Mouse (Mus musculus): Measurements from ENCODE around the gene Arid1b. TPM values are rescaled to one million over a fixed set of nuclear protein-coding genes. Genes with fewer than 3 reads are reported as not detected.
"Not testable (repeated sequence)": the region's sequence is repeated elsewhere in the genome, so short reads cannot be mapped to it uniquely, and the experiment has no call there.

Arid1b gene
- polyA plus RNA-seq, 1 experiment from 2014 or later: 20.5 TPM

DNA sequence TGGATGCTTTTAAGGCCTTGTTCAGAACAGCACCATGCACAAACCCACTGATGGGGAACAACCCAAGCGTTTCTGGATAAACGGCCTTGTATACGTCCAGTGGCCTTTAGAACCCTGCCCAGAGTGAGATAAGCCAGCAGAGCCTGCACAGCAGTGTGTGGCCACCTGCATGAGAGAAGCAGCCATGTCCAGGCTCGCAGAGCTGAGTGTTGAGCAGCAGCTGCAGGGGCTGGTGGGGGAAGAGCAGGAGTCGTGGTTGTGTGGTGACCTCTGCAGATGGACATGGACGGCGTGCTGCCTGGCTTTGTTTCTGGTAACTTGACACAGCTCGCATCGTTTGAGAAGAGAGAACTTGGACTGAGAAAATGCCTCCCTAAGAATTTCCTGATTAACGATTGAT lies 97.8 kb downstream of the Arid1b start:
- no peak for DNase-seq (ENCODE audit: low spot score)
- H3K4me3 ChIP-seq (replicated peaks; ENCODE audit: low read length): no peak overlapping the region
- no peak for ATAC-seq (ENCODE audit: low FRiP score)
- H3K36me3 ChIP-seq (replicated peaks; ENCODE audit: control insufficient read depth, insufficient read depth): no peaks in the 10 kb centered on the region
- H3K27me3 ChIP-seq (ENCODE audit: control insufficient read depth, insufficient read depth, low read length): no peaks in the 10 kb centered on the region
- H3K4me2 ChIP-seq (replicated peaks): no peak overlapping the region
- H3K9ac ChIP-seq: no peak overlapping the region
- H3K27ac ChIP-seq: no peak overlapping the region
- 78% methylated on average over 10 of the region's 10 CpGs for WGBS
- H3K4me1 ChIP-seq (replicated peaks; ENCODE audit: control insufficient read depth, insufficient read depth, low read length): peaks cover 25% of the 10 kb centered on the region
- no peaks in the 10 kb centered on the region for H3K9me3 ChIP-seq (ENCODE audit: control insufficient read depth, low read length)

DNA sequence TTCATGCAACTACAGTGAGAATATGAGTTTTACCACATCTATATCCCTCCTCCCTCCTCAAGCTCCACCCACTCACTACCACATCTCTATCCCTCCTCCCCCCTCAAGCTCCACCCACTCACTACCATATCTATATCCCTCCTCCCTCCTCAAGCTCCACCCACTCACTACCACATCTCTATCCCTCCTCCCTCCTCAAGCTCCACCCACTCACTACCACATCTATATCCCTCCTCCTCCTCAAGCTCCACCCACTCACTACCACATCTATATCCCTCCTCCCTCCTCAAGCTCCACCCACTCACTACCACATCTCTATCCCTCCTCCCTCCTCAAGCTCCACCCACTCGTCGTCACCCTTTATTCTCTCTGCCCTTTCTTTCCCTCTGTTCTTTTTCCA lies 99.2 kb downstream of the Arid1b start:
- H3K4me1 ChIP-seq (replicated peaks; ENCODE audit: control insufficient read depth, insufficient read depth, low read length): peaks cover 24% of the 10 kb centered on the region
- H3K27me3 ChIP-seq (ENCODE audit: control insufficient read depth, insufficient read depth, low read length); H3K9ac ChIP-seq; H3K9me3 ChIP-seq (ENCODE audit: control insufficient read depth, low read length); H3K27ac ChIP-seq; H3K4me3 ChIP-seq (replicated peaks; ENCODE audit: low read length); DNase-seq (ENCODE audit: low spot score); ATAC-seq (ENCODE audit: low FRiP score); H3K36me3 ChIP-seq (replicated peaks; ENCODE audit: control insufficient read depth, insufficient read depth); H3K4me2 ChIP-seq (replicated peaks): not testable (repeated sequence)
- WGBS: 60% methylated on average over 2 of the region's 2 CpGs

GRCm38 (mm10) chr17:5094636-5095035 lies 100.5 kb downstream of the Arid1b start:
- no peaks in the 10 kb centered on the region for H3K9me3 ChIP-seq (ENCODE audit: control insufficient read depth, low read length)
- no peak overlapping the region for H3K4me2 ChIP-seq (replicated peaks)
- H3K4me3 ChIP-seq (replicated peaks; ENCODE audit: low read length): no peak overlapping the region
- no peak overlapping the region for H3K9ac ChIP-seq
- H3K27me3 ChIP-seq (ENCODE audit: control insufficient read depth, insufficient read depth, low read length): no peaks in the 10 kb centered on the region
- DNase-seq (ENCODE audit: low spot score) (no peak), ATAC-seq (ENCODE audit: low FRiP score) (no peak)
- no peak overlapping the region for H3K27ac ChIP-seq
- 86% methylated on average over 5 of the region's 5 CpGs for WGBS
- peaks cover 20% of the 10 kb centered on the region for H3K4me1 ChIP-seq (replicated peaks; ENCODE audit: control insufficient read depth, insufficient read depth, low read length)
- H3K36me3 ChIP-seq (replicated peaks; ENCODE audit: control insufficient read depth, insufficient read depth): no peaks in the 10 kb centered on the region; the same call in 1 of the 2 replicates

DNA sequence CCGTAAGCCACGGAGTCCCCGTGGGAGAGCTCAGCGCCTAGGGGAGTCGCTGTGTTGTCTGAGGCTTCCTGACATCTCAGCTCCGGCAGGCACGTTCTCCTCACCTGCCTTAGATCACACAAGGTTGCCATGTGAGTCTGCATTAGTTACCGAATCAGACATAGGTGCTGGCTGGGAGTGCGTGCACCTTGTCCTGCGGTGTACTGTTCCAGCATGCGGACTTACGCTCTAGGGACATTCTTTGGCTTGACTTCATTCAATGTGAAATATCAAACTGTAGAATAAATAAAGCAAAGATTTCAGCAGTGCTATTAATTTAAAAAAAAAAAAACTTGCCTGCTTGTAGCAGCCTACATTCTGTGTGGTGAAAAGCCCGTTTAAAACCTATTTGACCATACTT lies 101.6 kb downstream of the Arid1b start:
- H3K36me3 ChIP-seq (replicated peaks; ENCODE audit: control insufficient read depth, insufficient read depth): no peaks in the 10 kb centered on the region; the same call in 1 of the 2 replicates
- no peak for ATAC-seq (ENCODE audit: low FRiP score)
- no peak overlapping the region for H3K27ac ChIP-seq
- no peaks in the 10 kb centered on the region for H3K9me3 ChIP-seq (ENCODE audit: control insufficient read depth, low read length)
- H3K4me3 ChIP-seq (replicated peaks; ENCODE audit: low read length): no peak overlapping the region
- no peak overlapping the region for H3K9ac ChIP-seq
- no peak overlapping the region for H3K4me2 ChIP-seq (replicated peaks)
- no peaks in the 10 kb centered on the region for H3K27me3 ChIP-seq (ENCODE audit: control insufficient read depth, insufficient read depth, low read length)
- WGBS: 80% methylated on average over 13 of the region's 13 CpGs
- peaks cover 11% of the 10 kb centered on the region for H3K4me1 ChIP-seq (replicated peaks; ENCODE audit: control insufficient read depth, insufficient read depth, low read length)
- no peak for DNase-seq (ENCODE audit: low spot score)

- Histone ChIP-seq H3K4me2 (replicated peaks) (no peak overlapping the region), H3K9me3 (ENCODE audit: control insufficient read depth, low read length) (no peaks in the 10 kb centered on the region), H3K4me1 (replicated peaks; ENCODE audit: control insufficient read depth, insufficient read depth, low read length) (peaks cover 23% of the 10 kb centered on the region), H3K27ac (no peak overlapping the region), H3K4me3 (replicated peaks; ENCODE audit: low read length) (no peak overlapping the region), H3K9ac (no peak overlapping the region), H3K36me3 (replicated peaks; ENCODE audit: control insufficient read depth, insufficient read depth) (no peaks in the 10 kb centered on the region; the same call in 1 of the 2 replicates), H3K27me3 (ENCODE audit: control insufficient read depth, insufficient read depth, low read length) (no peaks in the 10 kb centered on the region)
- 89% methylated on average over 4 of the region's 4 CpGs for WGBS
- no peak for ATAC-seq (ENCODE audit: low FRiP score)
- DNase-seq (ENCODE audit: low spot score): no peak
These were observed 102.9 kb downstream of the Arid1b start for GRCm38 (mm10) chr17:5097046-5097445.

GRCm38 (mm10) chr17:5097545-5098475 lies 103.7 kb downstream of the Arid1b start:
- no peak for ATAC-seq (ENCODE audit: low FRiP score)
- H3K4me2 ChIP-seq (replicated peaks): no peak overlapping the region
- H3K27ac ChIP-seq: no peak overlapping the region
- H3K4me3 ChIP-seq (replicated peaks; ENCODE audit: low read length): no peak overlapping the region
- H3K4me1 ChIP-seq (replicated peaks; ENCODE audit: control insufficient read depth, insufficient read depth, low read length): peaks cover 23% of the 10 kb centered on the region
- H3K27me3 ChIP-seq (ENCODE audit: control insufficient read depth, insufficient read depth, low read length): no peaks in the 10 kb centered on the region
- 76% methylated on average over 21 of the region's 21 CpGs for WGBS
- H3K36me3 ChIP-seq (replicated peaks; ENCODE audit: control insufficient read depth, insufficient read depth): no peaks in the 10 kb centered on the region; the same call in 1 of the 2 replicates
- DNase-seq (ENCODE audit: low spot score): no peak
- no peaks in the 10 kb centered on the region for H3K9me3 ChIP-seq (ENCODE audit: control insufficient read depth, low read length)
- H3K9ac ChIP-seq: no peak overlapping the region

GRCm38 (mm10) chr17:5098727-5099126 lies 104.6 kb downstream of the Arid1b start:
- ATAC-seq (ENCODE audit: low FRiP score) (no peak), DNase-seq (ENCODE audit: low spot score) (no peak)
- Histone ChIP-seq H3K27me3 (ENCODE audit: control insufficient read depth, insufficient read depth, low read length) (no peaks in the 10 kb centered on the region), H3K9me3 (ENCODE audit: control insufficient read depth, low read length) (no peaks in the 10 kb centered on the region), H3K27ac (no peak overlapping the region), H3K4me2 (replicated peaks) (no peak overlapping the region), H3K4me3 (replicated peaks; ENCODE audit: low read length) (no peak overlapping the region), H3K36me3 (replicated peaks; ENCODE audit: control insufficient read depth, insufficient read depth) (no peaks in the 10 kb centered on the region; the same call in 1 of the 2 replicates), H3K9ac (no peak overlapping the region), H3K4me1 (replicated peaks; ENCODE audit: control insufficient read depth, insufficient read depth, low read length) (peaks cover 25% of the 10 kb centered on the region)
- WGBS: 80% methylated on average over 7 of the region's 7 CpGs

DNA sequence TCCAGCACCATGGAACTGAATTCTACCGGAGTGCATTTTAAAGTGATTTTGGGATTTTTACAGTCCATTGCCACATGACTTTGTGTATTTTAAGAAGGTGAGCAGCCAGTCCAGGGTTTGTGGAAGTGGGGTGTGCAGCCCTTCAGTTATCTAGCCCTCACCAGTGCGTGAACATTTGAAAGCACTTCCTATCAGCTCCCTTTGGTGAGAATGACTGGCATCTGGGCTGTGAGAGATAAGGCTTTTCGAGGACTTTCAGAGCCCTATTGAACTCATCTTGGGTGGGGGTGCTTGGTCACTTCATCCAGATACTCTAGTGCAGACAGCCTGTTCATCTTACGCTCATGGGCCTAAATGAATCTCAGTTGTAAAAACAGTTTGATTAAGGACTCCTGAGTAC lies 105.1 kb downstream of the Arid1b start:
- DNase-seq (ENCODE audit: low spot score) (no peak), ATAC-seq (ENCODE audit: low FRiP score) (no peak)
- no peaks in the 10 kb centered on the region; the same call in 1 of the 2 replicates for H3K36me3 ChIP-seq (replicated peaks; ENCODE audit: control insufficient read depth, insufficient read depth)
- H3K4me3 ChIP-seq (replicated peaks; ENCODE audit: low read length): no peak overlapping the region
- H3K9ac ChIP-seq: no peak overlapping the region
- H3K9me3 ChIP-seq (ENCODE audit: control insufficient read depth, low read length): no peaks in the 10 kb centered on the region
- H3K27me3 ChIP-seq (ENCODE audit: control insufficient read depth, insufficient read depth, low read length): no peaks in the 10 kb centered on the region
- no peak overlapping the region for H3K27ac ChIP-seq
- H3K4me2 ChIP-seq (replicated peaks): no peak overlapping the region
- 82% methylated on average over 4 of the region's 4 CpGs for WGBS
- peaks cover 25% of the 10 kb centered on the region for H3K4me1 ChIP-seq (replicated peaks; ENCODE audit: control insufficient read depth, insufficient read depth, low read length)

DNA sequence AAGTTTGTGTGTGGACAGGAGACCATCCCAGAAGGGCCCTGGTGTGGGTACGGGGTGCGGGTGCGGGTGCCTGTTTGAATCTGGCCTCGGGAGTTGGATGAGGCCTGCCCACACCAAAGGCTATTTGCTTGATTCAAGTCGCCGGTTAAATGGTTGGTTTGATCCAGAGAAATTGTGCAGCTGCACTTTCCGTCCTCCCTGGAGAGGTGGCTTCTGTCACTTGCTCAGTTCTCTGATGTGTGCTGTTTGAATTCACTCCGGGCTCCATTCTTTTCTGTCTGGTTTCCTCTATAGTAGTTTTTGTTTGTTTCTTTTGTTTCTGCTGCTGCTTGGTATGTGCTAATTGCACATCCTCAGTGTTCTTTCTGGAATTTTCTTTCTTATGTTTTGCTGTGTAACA lies 107.0 kb downstream of the Arid1b start:
- Histone ChIP-seq H3K4me2 (replicated peaks) (no peak overlapping the region), H3K4me3 (replicated peaks; ENCODE audit: low read length) (no peak overlapping the region), H3K9ac (no peak overlapping the region), H3K27me3 (ENCODE audit: control insufficient read depth, insufficient read depth, low read length) (no peaks in the 10 kb centered on the region), H3K4me1 (replicated peaks; ENCODE audit: control insufficient read depth, insufficient read depth, low read length) (peaks cover 29% of the 10 kb centered on the region), H3K27ac (no peak overlapping the region), H3K36me3 (replicated peaks; ENCODE audit: control insufficient read depth, insufficient read depth) (no peaks in the 10 kb centered on the region; the same call in 1 of the 2 replicates), H3K9me3 (ENCODE audit: control insufficient read depth, low read length) (no peaks in the 10 kb centered on the region)
- no peak for ATAC-seq (ENCODE audit: low FRiP score)
- WGBS: 56% methylated on average over 8 of the region's 8 CpGs
- DNase-seq (ENCODE audit: low spot score): no peak

Measured in hindbrain, embryonic 14.5 days (tissue).